Mouse (Mus musculus) layer of hippocampus, adult 9-10 months (tissue): ENCODE data around the gene Slc20a1.

Experiments used
- DNase-seq: peaks from one replicate; pipeline ENCODE4 v3.0.0; 2022; ENCODE audit warnings: low spot score

The Slc20a1 gene

DNA sequence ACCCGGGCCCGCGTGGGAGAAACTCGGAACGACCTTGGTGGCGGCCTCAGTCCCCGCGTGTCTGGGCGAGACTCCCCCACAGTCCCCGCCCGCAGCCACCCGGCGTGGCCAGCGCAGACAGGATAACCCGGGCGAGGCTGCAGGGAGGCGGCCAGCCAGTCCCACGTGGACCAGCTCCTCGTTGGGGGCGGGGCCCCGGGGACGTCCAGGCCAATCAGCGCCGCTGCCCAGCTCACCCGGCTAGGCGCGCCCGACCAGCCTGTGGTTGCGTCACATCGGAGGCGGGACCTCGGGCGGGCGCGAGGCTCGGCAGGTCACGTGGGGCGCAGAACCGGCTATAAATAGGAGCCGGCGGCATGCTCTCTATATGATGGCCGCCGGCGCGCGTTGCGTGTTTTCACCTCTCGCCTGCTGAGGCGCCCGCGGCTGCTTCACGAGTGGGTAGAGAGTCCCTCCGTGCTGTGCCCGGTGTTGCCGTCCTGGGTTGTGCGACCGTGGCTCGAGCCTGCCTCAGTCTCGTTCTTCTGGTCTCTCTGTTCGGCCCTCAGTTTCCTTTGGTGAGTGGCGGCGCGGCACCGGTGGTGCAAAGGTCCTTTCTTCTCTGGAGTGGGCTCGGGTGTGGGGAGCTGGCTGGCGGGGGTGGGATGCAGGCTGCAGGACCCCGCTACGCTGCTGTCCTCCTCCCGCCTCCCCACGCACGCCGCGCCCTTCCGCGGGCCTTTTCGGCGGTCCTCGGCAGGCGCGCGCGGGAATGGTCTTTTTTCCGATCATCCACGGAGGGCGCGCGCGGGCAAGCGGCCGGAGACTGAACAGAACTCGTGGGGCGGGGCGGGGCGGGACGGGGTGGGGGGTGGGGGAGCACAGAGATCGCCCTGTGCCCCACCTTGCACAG lies at the start of gene Slc20a1:
Gene Slc20a1 (plus strand): TSS at position 329 of the 892 bp plus-strand sequence.
- DNase-seq: peak; percentile 95

DNA sequence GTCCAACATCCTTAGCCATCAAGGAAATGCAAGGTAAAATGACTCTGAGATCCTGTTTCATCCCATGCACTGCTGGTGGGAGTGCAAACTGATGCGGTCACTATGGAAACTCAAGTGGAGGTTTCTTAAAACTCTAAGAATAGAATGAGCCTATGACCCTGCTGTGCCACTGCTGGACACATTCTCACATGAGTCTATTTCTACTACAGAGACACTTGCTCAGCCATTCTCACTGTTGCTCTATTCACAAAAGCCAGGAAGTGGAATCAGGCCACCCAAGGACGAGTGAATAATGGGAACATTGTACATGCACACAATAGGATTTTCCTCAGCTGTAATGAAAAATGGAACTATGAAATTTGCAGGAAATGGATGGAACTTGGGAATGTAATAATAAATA lies 49.7 kb upstream of the Slc20a1 start:
- DNase-seq: no peak

DNA sequence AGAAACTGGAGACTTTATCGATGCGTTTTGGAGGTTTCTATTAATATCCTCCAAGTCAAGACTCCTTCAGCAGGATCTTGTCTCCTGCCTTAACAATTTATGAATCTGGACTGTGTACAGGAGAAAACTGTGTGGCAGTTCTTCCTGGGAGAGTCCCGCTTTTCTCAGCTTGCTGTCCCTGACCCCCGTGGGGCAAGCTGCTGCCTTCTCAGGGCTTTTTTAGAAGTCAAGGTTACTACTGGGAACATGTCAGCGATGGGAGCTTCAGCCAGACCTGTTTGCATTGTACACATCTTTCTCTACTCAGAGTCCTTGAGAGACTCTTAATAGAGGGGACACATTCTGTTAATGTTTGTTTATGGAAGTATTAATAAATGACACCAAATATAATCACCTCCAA lies 48.2 kb upstream of the Slc20a1 start:
- no peak for DNase-seq

DNA sequence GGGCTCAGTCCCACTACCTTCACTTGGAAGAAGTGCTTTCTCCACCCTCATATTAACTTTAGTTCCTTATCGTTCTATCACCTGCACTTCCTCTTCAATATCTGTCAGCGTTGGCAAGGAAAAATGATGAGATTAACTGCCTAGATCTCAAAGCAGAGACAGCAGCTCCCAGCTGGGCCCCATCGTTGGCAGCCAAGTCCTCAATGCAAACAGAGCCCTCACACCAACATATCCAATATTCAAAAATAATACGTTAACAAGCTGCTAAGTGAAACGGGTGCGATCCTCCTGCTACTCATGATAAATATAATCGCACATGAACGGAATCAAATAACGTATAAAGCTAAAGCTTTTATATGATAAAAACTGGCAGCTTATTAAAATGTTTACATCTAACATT lies 47.5 kb upstream of the Slc20a1 start:
- DNase-seq: no peak

DNA sequence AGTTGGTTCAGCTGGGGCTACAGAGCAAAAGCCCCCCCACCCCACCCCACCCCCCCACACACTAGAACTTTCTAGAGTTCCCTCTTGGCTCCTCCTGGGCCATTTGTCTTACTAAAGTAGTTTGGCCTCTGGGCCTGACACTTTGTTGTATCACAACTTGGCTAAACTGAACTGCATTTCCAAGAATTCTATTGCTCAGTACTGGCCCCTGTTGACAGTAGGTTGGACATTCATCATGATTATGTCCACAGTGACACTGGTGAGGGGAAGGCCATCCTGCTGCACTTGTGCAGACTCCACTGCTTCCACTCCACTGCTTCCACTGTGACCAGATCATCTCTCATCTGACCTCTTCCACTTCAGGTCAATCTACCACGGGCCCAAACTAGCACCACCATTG lies 45.8 kb upstream of the Slc20a1 start:
- no peak for DNase-seq

DNA sequence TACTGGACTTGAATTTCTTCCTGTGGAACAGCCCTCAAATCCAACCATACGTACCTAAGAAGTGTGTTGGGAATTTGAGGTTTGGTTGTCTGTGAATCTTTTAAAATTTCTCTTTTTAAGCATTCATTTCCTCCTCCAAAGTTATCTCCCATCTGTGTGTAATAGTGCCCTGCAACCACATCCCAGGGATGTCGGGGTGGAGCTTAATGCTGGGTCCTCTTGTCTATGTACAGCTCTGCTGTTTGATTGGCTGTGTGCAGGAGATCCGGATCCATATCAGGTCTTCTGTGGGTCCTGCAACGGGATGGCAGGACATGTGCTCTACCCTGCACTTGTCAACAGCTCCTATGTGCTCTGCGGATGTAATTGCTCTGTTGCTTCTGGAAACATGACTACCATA lies 33.7 kb upstream of the Slc20a1 start:
- DNase-seq: no peak

DNA sequence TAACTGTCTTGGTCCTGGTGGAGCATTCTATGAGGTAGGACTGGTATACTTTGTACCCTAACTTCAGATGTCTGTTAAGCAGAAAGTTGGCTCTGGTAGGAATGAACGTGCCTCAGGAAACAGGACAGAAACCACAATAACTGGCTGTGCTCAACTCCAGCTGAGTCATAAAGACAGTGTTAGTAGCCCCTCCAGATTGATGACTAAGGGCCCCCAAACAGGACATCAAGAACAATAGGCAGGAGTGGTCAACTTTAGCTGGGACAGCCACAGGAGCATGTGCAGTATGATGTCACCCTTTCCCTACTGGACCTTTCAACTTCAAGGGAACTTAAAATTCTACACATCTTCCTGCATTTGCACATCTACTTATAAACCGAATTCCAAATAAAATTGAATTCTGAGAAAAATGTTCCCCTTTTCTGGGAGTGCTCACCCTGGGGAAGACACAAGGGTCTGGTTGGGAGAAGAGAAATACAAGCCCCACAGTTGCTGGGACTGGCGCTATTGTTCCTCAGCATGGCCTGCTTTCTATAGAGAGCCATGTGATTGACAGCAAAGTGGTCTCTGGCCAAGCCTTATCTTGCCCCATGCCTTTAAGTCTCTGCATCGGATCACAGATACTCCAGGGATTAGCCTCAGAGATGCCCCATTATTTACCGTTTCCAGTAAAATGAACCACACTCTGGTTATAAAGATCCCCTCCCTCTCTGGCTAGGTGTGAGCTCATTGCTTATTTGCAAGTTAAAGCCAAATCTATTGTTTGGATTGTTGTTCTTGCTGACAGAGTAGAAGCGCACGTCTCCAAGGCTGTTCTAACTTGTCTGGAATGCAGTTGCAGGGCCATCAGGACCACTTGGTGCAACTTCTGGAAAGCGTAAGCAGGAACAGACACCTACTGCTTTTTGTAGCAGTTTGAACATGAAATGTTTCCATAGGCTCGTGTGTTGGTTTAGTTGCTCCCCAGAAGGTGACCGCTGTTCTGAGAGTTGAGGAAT lies 31.8 kb upstream of the Slc20a1 start:
- DNase-seq: no peak

DNA sequence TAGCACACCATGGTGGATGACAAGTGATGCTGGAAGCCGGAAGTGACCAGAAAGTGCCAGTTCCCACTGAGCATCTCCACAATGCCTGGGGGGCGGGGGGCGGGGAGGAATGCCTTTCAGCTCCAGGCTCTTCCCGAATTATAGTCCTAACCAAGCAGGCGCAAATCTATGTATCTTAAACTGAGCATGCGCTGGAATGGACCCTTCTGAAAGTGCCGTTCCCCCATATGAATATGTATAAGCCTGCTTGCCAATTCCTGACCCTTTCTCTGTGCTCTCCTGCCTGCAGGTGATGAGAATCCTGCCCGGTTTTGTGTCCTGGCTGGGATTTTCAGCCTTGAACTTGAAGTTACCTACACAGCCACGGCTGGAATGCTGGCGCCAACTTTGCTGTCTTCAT lies 25.2 kb upstream of the Slc20a1 start:
- DNase-seq: no peak

DNA sequence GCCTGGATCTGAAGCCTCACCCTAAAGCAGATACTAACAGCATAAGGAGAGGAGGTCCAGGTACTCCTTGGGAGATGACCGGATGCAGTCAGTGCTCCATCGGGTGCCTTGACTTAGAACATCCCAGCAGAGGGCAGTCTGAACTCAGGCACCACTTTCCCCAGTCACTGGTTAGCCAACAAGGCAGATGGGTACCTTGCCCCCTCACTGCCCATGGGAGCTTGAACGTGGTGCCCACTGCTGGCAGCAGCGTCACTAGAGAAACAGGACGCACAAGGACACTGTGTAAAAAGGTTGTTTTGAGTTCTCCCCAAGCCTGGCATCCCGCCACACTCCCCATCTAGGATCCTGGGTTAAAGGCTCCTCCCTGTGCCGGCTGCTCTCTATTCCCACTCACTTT lies 24.1 kb upstream of the Slc20a1 start:
- no peak for DNase-seq

DNA sequence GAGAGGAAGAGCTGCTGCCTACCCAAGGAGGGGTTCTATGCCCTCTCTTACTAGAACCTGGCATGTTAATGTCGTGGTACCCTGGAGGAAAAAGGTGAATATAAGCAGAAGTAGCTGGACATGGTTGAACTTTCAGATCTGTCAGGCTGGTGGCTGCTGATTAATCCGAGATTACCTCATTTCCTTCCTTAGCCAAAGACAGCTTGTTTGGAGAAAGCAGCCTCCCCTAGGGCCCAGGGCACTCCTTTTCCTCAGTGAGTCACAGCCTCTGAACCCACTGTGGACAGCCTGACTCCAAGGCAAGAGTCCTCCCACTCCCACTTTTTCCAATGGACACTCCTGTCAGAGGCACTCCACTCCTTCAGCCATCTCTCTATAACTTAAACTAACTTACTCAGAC lies 22.9 kb upstream of the Slc20a1 start:
- DNase-seq: no peak

DNA sequence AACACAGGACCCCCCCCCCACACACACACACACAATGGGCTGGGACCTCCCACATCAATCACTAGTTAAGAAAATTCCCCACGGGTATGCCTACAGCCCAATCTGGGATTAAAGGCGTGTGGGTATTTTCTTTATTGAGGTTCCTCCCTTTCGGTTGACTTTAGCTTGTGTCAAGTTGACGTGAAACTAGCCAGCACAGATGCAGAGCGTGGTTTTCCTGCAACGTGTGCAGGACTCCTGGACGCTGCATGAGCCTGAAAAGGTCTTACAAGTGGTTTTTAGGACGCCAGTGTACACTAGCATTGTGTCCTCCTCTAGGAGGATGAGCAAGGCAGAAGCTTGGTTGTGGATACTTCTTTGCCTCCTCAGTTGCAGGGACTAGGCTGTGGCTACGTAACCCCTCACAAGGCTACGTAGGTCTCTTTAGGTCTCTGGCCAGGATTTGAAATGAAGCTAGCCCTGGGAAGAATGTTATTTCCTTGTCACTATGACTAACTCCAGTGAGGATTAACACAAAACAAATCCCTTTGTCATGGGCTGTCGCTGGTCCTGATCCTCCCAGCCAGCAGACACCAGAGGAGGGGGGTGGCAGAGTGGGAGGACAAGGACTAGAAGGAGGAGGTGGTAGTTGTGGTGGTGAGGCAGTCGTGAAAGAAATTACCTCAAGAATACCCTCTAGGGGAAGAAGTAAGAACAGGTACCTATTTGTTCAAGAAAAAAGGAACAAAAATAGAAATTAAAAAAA lies 21.7 kb upstream of the Slc20a1 start:
- no peak for DNase-seq

DNA sequence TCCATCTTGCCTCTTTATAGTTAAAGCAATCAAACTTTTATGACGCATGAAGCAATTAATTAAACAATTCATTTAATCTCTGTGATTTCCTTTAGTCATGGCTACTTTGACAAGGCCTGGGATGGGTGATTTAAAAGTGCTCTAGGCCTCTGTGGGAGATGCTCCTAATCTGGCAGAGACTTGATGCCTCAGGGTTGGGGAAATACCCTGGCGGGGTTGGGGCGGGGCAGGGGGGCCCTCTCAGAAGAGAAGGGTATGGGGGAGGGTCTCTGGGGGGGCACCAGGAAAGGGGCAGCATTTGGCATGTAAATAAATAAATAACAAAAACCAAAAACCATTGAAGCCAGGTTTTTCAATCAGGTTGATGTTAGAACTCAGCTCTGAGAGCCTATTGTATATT lies 20.9 kb upstream of the Slc20a1 start:
- no peak for DNase-seq

DNA sequence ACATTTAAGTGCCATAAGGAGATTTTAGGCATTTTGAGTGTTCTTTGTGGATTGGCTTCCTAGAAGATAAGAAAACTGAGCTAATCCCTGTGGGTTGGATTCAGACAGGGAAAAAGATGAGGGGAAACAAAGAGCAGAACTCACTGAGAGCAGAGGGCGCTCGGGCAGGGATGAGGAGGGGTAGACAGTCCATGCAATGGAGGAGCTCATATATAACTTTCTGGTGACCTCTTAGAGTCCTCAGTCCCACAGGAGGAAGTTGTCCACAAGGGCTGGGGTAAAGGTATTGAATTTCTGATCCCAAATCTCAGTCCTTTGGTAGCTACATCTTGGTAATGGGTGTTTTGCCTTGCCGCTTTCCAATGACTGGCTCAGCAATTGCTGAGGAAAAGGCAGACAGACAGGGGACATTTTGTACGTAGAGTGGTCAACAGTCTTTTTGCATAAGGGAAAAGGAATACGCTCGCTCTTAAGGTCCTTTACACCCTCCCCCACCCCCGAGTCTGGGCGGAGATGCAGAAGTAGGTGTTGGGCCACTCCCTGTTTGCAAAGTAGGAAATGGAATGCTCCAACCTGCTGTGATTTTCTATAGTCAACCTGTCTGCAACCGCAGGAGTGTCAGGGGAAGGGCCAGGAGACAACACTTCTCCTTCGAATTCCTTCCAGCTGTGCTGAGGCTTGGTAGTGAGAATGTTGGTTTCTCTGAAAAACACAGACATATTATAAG lies 20.2 kb upstream of the Slc20a1 start:
- no peak for DNase-seq

DNA sequence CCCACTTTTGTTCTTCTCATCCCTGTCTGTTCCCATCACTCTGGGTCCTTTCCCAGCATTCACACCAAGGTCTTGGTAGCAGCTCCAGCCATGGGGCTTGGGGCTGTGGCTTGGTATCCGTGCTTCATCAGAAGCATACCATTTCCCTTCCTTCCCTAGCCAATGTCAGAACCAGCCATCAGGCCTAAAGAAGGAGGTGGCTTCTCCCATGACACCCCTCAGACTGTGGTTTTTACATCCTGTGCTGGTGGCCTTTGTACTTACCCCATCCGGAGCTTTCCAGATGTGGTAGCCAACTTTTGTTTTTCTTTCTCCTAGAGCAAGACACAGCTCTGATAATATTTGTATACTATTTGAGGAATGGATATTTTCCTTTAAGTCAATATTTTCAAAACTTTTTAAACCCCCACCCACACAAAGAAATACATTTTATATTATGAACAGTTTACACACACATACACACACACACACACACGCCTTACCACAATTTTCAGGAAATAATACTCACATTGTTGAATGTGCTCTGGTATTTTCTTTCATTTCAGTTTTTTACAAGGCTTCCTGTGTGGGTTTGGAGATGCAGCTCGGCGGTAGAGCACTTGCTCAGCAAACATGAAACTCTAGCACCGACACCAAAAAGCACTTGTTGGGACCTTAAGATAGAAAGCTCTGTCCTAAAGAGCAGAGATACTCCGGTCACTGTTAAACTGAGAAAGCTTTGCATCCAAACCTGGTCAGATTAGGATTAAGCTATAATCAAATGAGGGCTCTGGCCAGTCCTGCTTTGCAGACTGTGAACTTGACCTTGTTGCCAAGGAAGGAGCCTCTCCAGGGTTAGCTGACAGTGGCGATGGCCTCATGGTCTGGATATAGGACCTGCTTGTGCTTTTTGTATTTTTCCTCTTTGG lies 18.4 kb upstream of the Slc20a1 start:
- no peak for DNase-seq

DNA sequence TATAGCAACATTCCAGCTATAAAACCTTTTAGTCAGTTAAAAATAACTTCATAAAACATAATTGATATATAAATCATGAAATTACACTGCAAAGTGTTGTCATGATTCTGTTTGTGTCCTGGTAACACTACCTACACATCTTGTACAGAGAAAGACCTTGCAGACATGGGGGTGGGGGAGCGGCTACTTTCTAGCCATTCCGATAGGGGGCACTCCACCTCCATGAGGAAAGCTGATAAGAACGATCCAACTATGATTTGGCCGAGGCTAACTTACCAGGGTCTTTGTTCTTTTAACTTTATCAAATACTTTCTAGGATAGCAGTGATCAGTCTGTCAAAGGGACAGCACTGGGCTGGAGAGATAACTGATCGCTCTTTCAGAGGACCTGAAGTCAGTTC lies 17.1 kb upstream of the Slc20a1 start:
- DNase-seq: no peak

DNA sequence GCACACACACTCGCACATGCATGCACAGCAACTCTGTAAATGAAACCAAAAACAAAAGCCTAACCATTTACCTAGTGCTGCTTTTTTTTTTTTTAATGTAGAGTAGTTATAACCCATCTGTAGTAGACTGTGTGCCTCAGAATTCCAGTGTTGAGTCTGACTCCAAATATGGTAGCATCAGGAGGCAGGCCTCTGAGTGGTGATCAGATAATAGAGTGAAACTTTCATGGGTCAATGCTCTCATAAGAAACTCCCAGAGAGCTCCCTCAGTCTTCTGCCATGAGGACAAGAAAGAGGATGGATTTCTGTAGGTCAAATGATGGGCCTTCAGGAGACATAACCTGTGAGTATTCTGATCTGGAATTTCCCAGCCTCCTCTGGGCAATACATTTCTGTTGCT lies 16.2 kb upstream of the Slc20a1 start:
- no peak for DNase-seq

DNA sequence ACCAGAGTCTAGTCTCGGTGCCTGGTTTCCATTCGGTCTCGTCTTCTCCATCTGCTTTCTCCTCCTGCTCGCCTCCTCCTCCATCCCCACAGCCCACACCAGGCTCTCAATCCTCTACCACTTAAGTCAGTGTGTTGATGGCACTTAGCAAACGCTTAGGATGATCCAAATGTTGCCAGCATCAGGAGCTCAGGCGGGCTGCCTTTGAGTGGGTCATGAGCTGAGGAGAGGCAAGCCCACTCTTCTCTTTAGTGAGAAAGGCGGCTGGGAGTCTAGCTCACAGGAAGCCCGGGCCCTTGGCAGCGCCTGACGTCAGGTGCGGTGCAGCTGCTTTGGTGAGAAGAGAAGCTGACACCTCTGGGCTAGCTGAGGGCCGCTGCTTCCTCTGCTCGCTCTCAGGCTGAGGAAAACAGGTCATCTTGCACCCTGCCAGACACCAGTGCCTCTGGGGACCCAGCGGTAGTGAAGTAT lies 15.0 kb upstream of the Slc20a1 start:
- DNase-seq: no peak

DNA sequence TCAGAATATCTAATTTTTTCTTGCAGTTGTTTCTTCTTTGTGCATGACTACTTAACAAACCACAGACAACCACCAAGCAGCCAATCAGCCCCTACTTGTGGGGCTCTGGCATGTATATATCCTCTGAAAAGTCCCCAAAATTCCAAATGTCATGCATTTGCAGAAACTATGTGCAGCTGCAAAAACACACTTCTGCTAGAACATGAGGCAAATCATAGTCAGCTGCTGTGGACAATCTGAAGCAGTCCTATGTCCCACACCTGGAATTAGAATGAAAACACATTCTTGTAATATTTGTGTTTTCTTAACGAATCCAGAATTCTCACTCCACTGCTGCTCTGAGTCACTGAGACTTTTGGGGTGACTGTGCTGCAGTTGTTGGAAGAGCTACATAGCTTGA lies 13.7 kb upstream of the Slc20a1 start:
- DNase-seq: no peak

DNA sequence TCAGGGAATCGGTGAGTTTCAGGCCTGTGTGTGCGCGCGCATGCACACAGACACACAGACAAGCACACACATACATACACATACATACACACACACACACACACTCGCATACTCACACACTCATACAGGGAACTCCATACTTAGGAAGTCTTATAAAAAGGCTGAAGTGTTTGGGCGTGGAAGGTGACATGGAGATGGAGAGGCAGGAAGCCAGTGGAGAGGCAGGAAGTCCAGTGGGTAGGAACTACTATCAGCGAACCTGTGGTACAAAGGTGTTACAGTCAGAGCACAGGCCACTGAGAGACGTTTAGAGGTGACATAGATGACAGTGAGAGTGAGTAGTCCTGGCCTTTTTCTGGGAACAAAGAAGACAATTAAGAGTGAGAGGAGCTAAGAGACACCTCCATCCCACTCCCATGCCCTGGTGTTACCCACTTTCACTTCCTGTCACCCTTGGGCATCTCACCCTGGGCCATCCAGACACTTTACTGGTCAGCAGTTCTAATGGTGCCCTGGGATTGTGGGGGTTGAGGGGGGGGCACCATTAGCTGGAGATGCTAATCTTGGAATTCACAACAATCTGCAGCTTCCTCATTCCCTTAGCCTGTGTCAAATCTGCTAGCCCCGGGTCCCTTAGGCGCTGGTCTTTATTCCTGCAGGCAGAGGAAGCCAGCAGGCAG lies 12.8 kb upstream of the Slc20a1 start:
- no peak for DNase-seq
